Mouse (Mus musculus): ENCODE results near the gene Ssr2.
"Not testable (repeated sequence)": the region's sequence is repeated elsewhere in the genome, so short reads cannot be mapped to it uniquely, and the experiment has no call there.

GRCm38 (mm10) chr3:88596547-88596946 is 20.9 kb downstream of the Ssr2 start:
- TF ChIP-seq POU5F1 (IDR thresholded peaks at IDR 0.05; ENCODE audit: borderline replicate concordance, low read length); CTCF (conservative IDR thresholded peaks at IDR 0.05; ENCODE audit: low read length); NANOG (IDR thresholded peaks at IDR 0.05; ENCODE audit: borderline replicate concordance, low read length): not testable (repeated sequence)

Measured in E14TG2a.4 (cell line).